14 mouse cellular contexts compared by ENCODE assay signal in the genomic region with DNA sequence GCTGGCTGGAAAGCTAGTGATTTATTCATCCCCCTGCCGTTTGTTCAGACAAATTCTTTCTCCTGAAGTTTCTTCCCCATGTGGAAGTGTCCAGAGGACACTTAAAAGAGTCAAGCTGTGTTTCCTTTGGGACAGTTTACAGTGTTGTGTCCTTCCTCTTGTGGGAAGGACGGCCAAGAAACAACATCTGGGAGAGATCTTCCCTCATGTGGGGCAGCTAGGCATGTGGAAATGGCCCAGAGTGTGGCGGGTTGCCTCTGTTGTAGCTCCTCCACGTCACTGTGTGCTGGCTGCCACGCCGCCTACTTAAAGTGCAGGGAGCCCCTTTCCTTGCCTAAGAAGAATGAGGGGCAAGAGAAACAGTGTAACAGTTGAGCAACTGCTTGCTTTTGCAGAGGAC. TPM values are rescaled to one million over a fixed set of nuclear protein-coding genes. Genes with fewer than 3 reads are reported as not detected.
DNase-seq lines count a peak whose midpoint lies in the region; ATAC-seq and TF ChIP-seq lines count a peak whose summit lies in the region.
"Had no signal": no experiment of that assay in that cellular context is flagged by ENCODE, and none has a peak within 500 bp of the region (broad histone marks: within the 10 kb centered on the region; RNA-seq: fewer than 3 reads in every experiment).

No protein-coding gene starts in this region.

- intact Hi-C loops in heart, postnatal 25 days (cut with DNase I), result no loop called here
- intact Hi-C loops in left cerebral cortex, adult 2 months (cut with DNase I), result no loop called here

- peak; percentile 42 for DNase-seq in heart, postnatal 25 days (ENCODE audit: low spot score)
- DNase-seq in heart, postnatal 4 days, result no peak
- DNase-seq in lung, embryonic 14.5 days, result peak; percentile 73
- DNase-seq in lung, adult 2 months, result no peak
- DNase-seq in lung, postnatal 0 days (ENCODE audit: low spot score), result peak; percentile 88
- no peak for DNase-seq in left cerebral cortex, adult 2 months (ENCODE audit: extremely low spot score in 1 of 2, low spot score in 2 of 2)
- DNase-seq: cerebellum, adult 9-10 months; liver, postnatal 0 days; right cerebral cortex, adult 18-20 months; thymus, postnatal 14 days had no signal

- H3K9me3 ChIP-seq in lung, embryonic 14.5 days (ENCODE audit: low read depth, low read length), result no peaks in the 10 kb centered on the region
- no peaks in the 10 kb centered on the region for H3K9me3 ChIP-seq in lung, postnatal 0 days (ENCODE audit: low read length)
- H3K9me3 ChIP-seq in stomach, embryonic 15.5 days, result no peaks in the 10 kb centered on the region
- H3K9me3 ChIP-seq: limb, embryonic 15.5 days had no signal

- no peak overlapping the region for H3K27ac ChIP-seq in lung, embryonic 14.5 days (ENCODE audit: low read depth)
- no peak overlapping the region for H3K27ac ChIP-seq in lung, postnatal 0 days (ENCODE audit: low read length)
- H3K27ac ChIP-seq in stomach, embryonic 15.5 days, result 0 out of 2 replicates have a peak overlapping the region, but pooled peaks have one; percentile 21
- no peak overlapping the region for H3K27ac ChIP-seq in left cerebral cortex, adult 2 months
- H3K27ac ChIP-seq: limb, embryonic 15.5 days had no signal

- 30% methylated on average over 6 of the region's 6 CpGs for WGBS in lung, embryonic 14.5 days
- WGBS in lung, adult 2 months, result 32% methylated on average over 6 of the region's 6 CpGs
- 27% methylated on average over 6 of the region's 6 CpGs for WGBS in lung, postnatal 0 days
- WGBS in stomach, embryonic 15.5 days, result 44% methylated on average over 6 of the region's 6 CpGs

- no peak overlapping the region for H3K4me2 ChIP-seq in lung, embryonic 14.5 days
- no peak overlapping the region for H3K4me2 ChIP-seq in lung, postnatal 0 days (replicated peaks; ENCODE audit: low read depth, low read length)
- no peak overlapping the region for H3K4me2 ChIP-seq in stomach, embryonic 15.5 days
- H3K4me2 ChIP-seq: limb, embryonic 15.5 days had no signal

- H3K9ac ChIP-seq in lung, embryonic 14.5 days, result no peak overlapping the region
- no peak overlapping the region for H3K9ac ChIP-seq in lung, postnatal 0 days (replicated peaks; ENCODE audit: low read depth)
- H3K9ac ChIP-seq in stomach, embryonic 15.5 days, result no peak overlapping the region
- H3K9ac ChIP-seq: limb, embryonic 15.5 days; liver, postnatal 0 days had no signal

- ATAC-seq in lung, embryonic 14.5 days (ENCODE audit: insufficient read depth), result peak; percentile 74
- ATAC-seq in lung, postnatal 0 days, result peak; percentile 92
- ATAC-seq in stomach, embryonic 15.5 days (ENCODE audit: insufficient read depth, low FRiP score, low read depth), result no peak
- no peak for ATAC-seq in monocyte, adult 5-6 weeks (replicated peaks; ENCODE audit: insufficient number of reproducible peaks, low FRiP score, low TSS enrichment, poor library complexity, severe bottlenecking)
- ATAC-seq: hindbrain, embryonic 16.5 days; liver, postnatal 0 days had no signal

- no peaks in the 10 kb centered on the region for H3K4me1 ChIP-seq in lung, embryonic 14.5 days (ENCODE audit: insufficient read depth)
- no peaks in the 10 kb centered on the region for H3K4me1 ChIP-seq in lung, adult 2 months (ENCODE audit: control insufficient read depth, insufficient read depth, low read length)
- no peaks in the 10 kb centered on the region for H3K4me1 ChIP-seq in lung, postnatal 0 days (ENCODE audit: insufficient read depth, low read depth, low read length)
- H3K4me1 ChIP-seq in stomach, embryonic 15.5 days, result peaks cover 7% of the 10 kb centered on the region
- H3K4me1 ChIP-seq: limb, embryonic 15.5 days had no signal

- no peak for TF ChIP-seq POLR2A in lung, adult 2 months (IDR thresholded peaks at IDR 0.05; ENCODE audit: borderline replicate concordance, extremely low read depth, low read depth, low read length)

- TF ChIP-seq EP300 in lung, postnatal 0 days (IDR thresholded peaks at IDR 0.05), result no peak; the same call in 1 of the 2 replicates

- H3K4me3 ChIP-seq in lung, embryonic 14.5 days (ENCODE audit: low read depth, low read length), result no peak overlapping the region
- no peak overlapping the region for H3K4me3 ChIP-seq in lung, adult 2 months (replicated peaks; ENCODE audit: extremely low read depth, low read depth, low read length)
- H3K4me3 ChIP-seq in lung, postnatal 0 days (ENCODE audit: low read depth, low read length), result no peak overlapping the region
- no peak overlapping the region for H3K4me3 ChIP-seq in stomach, embryonic 15.5 days (replicated peaks)
- H3K4me3 ChIP-seq in left cerebral cortex, adult 2 months, result no peak overlapping the region
- H3K4me3 ChIP-seq: limb, embryonic 15.5 days had no signal

- TF ChIP-seq CTCF in lung, embryonic 14.5 days (IDR thresholded peaks at IDR 0.05; ENCODE audit: low read depth), result no peak
- no peak for TF ChIP-seq CTCF in lung, adult 2 months (IDR thresholded peaks at IDR 0.05; ENCODE audit: insufficient read depth, low read length)
- TF ChIP-seq CTCF in lung, postnatal 0 days (IDR thresholded peaks at IDR 0.05), result no peak
- no peak for TF ChIP-seq CTCF in left cerebral cortex, adult 2 months (IDR thresholded peaks at IDR 0.05)

- H3K36me3 ChIP-seq in lung, embryonic 14.5 days (ENCODE audit: insufficient read depth), result no peaks in the 10 kb centered on the region
- no peaks in the 10 kb centered on the region for H3K36me3 ChIP-seq in lung, postnatal 0 days (ENCODE audit: insufficient read depth, low read length)
- peaks cover 8% of the 10 kb centered on the region; the same call in 1 of the 2 replicates for H3K36me3 ChIP-seq in stomach, embryonic 15.5 days

- H3K27me3 ChIP-seq in lung, embryonic 14.5 days (ENCODE audit: insufficient read depth, low read length), result no peaks in the 10 kb centered on the region
- H3K27me3 ChIP-seq in lung, postnatal 0 days (replicated peaks; ENCODE audit: insufficient read depth, low read length), result no peaks in the 10 kb centered on the region
- no peaks in the 10 kb centered on the region for H3K27me3 ChIP-seq in stomach, embryonic 15.5 days (replicated peaks)
- H3K27me3 ChIP-seq: limb, embryonic 15.5 days had no signal

RNA-seq across cellular contexts. Expression of a gene that starts 8.7 kb away (rescaled TPM):
- total RNA-seq in heart, postnatal 25 days (2021), result 10 to 100 TPM; 27.3 to 28.1 TPM
- total RNA-seq in heart, postnatal 4 days (2021), result 10 to 100 TPM; 47.0 to 48.7 TPM
- polyA plus RNA-seq in lung, embryonic 14.5 days (2014; fragmentation: Nextera tagmentation; extraction: Ambion mirVana), result 26.8 and 31.9 TPM in 2 replicates
- 17.9 and 20.5 TPM in 2 replicates for polyA plus RNA-seq in lung, adult 2 months (2012; rRNA removed)
- polyA plus RNA-seq in lung, postnatal 0 days (2015; fragmentation: Nextera tagmentation; extraction: Ambion mirVana), result 25.2 and 26.5 TPM in 2 replicates
- polyA plus RNA-seq in stomach, embryonic 15.5 days (2015; fragmentation: Nextera tagmentation; extraction: Ambion mirVana), result 37.7 and 41.1 TPM in 2 replicates
- total RNA-seq in left cerebral cortex, adult 2 months (2021), result 10 to 100 TPM; 28.6 to 29.5 TPM
- total RNA-seq in monocyte, adult 5-6 weeks (2017), result 14.2 to 35.4 TPM (median 20.5 TPM) in 3 replicates

RNA-seq across cellular contexts. Expression of a gene that starts 21.1 kb away (rescaled TPM):
- 10 to 100 TPM; 93.0 to 94.1 TPM for total RNA-seq in heart, postnatal 25 days (2021)
- 100 to 1,000 TPM; 138 to 141 TPM for total RNA-seq in heart, postnatal 4 days (2021)
- polyA plus RNA-seq in lung, embryonic 14.5 days (2014; fragmentation: Nextera tagmentation; extraction: Ambion mirVana), result 45.7 and 48.7 TPM in 2 replicates
- 114 and 144 TPM in 2 replicates for polyA plus RNA-seq in lung, adult 2 months (2012; rRNA removed)
- polyA plus RNA-seq in lung, postnatal 0 days (2015; fragmentation: Nextera tagmentation; extraction: Ambion mirVana), result 169 and 177 TPM in 2 replicates
- 142 and 148 TPM in 2 replicates for polyA plus RNA-seq in stomach, embryonic 15.5 days (2015; fragmentation: Nextera tagmentation; extraction: Ambion mirVana)
- total RNA-seq in left cerebral cortex, adult 2 months (2021), result 100 to 1,000 TPM; 200 to 216 TPM
- total RNA-seq in monocyte, adult 5-6 weeks (2017), result 945 to 1,364 TPM (median 1,320 TPM) in 3 replicates

RNA-seq across cellular contexts. Expression of a gene that starts 40.7 kb away (rescaled TPM):
- 10 to 100 TPM; 11.3 to 15.6 TPM for total RNA-seq in heart, postnatal 25 days (2021)
- total RNA-seq in heart, postnatal 4 days (2021), result 10 to 100 TPM; 21.9 to 24.1 TPM
- polyA plus RNA-seq in lung, embryonic 14.5 days (2014; fragmentation: Nextera tagmentation; extraction: Ambion mirVana), result 74.4 and 77.3 TPM in 2 replicates
- 18.9 and 22.5 TPM in 2 replicates for polyA plus RNA-seq in lung, adult 2 months (2012; rRNA removed)
- polyA plus RNA-seq in lung, postnatal 0 days (2015; fragmentation: Nextera tagmentation; extraction: Ambion mirVana), result 41.0 and 42.1 TPM in 2 replicates
- polyA plus RNA-seq in stomach, embryonic 15.5 days (2015; fragmentation: Nextera tagmentation; extraction: Ambion mirVana), result 54.7 and 59.1 TPM in 2 replicates
- total RNA-seq in left cerebral cortex, adult 2 months (2021), result 10 to 100 TPM; 68.0 to 73.4 TPM
- total RNA-seq in monocyte, adult 5-6 weeks (2017), result 2.2 to 7.9 TPM (median 5.5 TPM) in 3 replicates

RNA-seq across cellular contexts. Expression of a gene that starts 41.1 kb away (rescaled TPM):
- 10 to 100 TPM; 22.9 to 26.6 TPM for total RNA-seq in heart, postnatal 25 days (2021)
- total RNA-seq in heart, postnatal 4 days (2021), result 10 to 100 TPM; 20.5 to 21.5 TPM
- polyA plus RNA-seq in lung, embryonic 14.5 days (2014; fragmentation: Nextera tagmentation; extraction: Ambion mirVana), result 72.1 and 75.5 TPM in 2 replicates
- polyA plus RNA-seq in lung, adult 2 months (2012; rRNA removed), result 42.4 and 57.6 TPM in 2 replicates
- polyA plus RNA-seq in lung, postnatal 0 days (2015; fragmentation: Nextera tagmentation; extraction: Ambion mirVana), result 61.2 and 69.2 TPM in 2 replicates
- polyA plus RNA-seq in stomach, embryonic 15.5 days (2015; fragmentation: Nextera tagmentation; extraction: Ambion mirVana), result 63.2 and 69.5 TPM in 2 replicates
- 10 to 100 TPM; 24.9 to 27.5 TPM for total RNA-seq in left cerebral cortex, adult 2 months (2021)
- total RNA-seq in monocyte, adult 5-6 weeks (2017), result 42.8 to 46.5 TPM (median 45.0 TPM) in 3 replicates

RNA-seq across cellular contexts. Expression of a gene that starts 58.7 kb away (rescaled TPM):
- total RNA-seq in heart, postnatal 25 days (2021), result 10 to 100 TPM; 82.6 to 89.5 TPM
- 100 to 1,000 TPM; 120 to 132 TPM for total RNA-seq in heart, postnatal 4 days (2021)
- polyA plus RNA-seq in lung, embryonic 14.5 days (2014; fragmentation: Nextera tagmentation; extraction: Ambion mirVana), result 219 and 223 TPM in 2 replicates
- 29.8 and 58.1 TPM in 2 replicates for polyA plus RNA-seq in lung, adult 2 months (2012; rRNA removed)
- polyA plus RNA-seq in lung, postnatal 0 days (2015; fragmentation: Nextera tagmentation; extraction: Ambion mirVana), result 189 and 193 TPM in 2 replicates
- 218 and 229 TPM in 2 replicates for polyA plus RNA-seq in stomach, embryonic 15.5 days (2015; fragmentation: Nextera tagmentation; extraction: Ambion mirVana)
- total RNA-seq in left cerebral cortex, adult 2 months (2021), result 100 to 1,000 TPM; 180 to 190 TPM
- 63.4 to 67.5 TPM (median 67.5 TPM) in 3 replicates for total RNA-seq in monocyte, adult 5-6 weeks (2017)

Comparison
In these comparisons a context has a peak if more than half of its experiments do, and no peak if none do; other contexts are left out.
1. DNase-seq: peak in heart, postnatal 25 days (single experiment), lung, embryonic 14.5 days (single experiment) and lung, postnatal 0 days (single experiment); none in heart, postnatal 4 days (single experiment), lung, adult 2 months (single experiment) and left cerebral cortex, adult 2 months (0 of 2).
2. ATAC-seq: peak in lung, embryonic 14.5 days (single experiment) and lung, postnatal 0 days (single experiment); none in stomach, embryonic 15.5 days (single experiment) and monocyte, adult 5-6 weeks (single experiment).